Mouse (Mus musculus) heart, postnatal 10 days (tissue): Measurements from ENCODE around the gene Lce1i. TPM values are rescaled to one million over a fixed set of nuclear protein-coding genes. Genes with fewer than 3 reads are reported as not detected.
"Not testable (repeated sequence)": the region's sequence is repeated elsewhere in the genome, so short reads cannot be mapped to it uniquely, and the experiment has no call there.

ENCODE experiments used
- DNase-seq, 2 experiments: peaks; one replicate each; pipeline ENCODE4 v3.0.0; 2021
- intact Hi-C: fragments of 180-260 bp; cut with DNase I; formaldehyde crosslinking; loops from one replicate; pipeline ENCODE4 v1.15.1; 2025
- total RNA-seq, 2 experiments: library from RNA; stranded (reverse); gene quantifications; 2 replicates each; pipeline ENCODE4 v1.2.3; 2021

Gene Lce1i
- total RNA-seq, result not detected

DNA sequence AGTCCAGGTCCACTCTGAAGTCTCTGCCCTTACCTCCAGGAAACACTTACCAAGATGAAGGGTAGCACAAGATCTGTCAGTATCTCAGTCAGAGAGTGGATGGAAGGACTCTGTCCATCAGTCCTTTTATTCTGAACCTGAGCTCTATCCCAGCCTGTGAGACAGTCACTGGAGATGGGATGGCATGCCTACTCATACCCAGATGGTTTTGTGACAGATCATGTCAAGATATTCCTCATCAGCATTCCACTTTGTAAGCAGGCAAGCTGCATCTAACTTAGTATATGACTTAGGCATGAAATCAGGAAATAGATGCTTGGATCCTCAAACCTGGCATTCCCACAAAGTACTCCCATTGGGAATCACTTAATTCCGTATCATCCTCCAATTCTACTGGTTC lies at the start of gene Lce1i:
Lce1i (minus strand) TSS at position 101 of the 400 bp plus-strand sequence.
- no peak for DNase-seq
- intact Hi-C loops, result no loop called here

DNA sequence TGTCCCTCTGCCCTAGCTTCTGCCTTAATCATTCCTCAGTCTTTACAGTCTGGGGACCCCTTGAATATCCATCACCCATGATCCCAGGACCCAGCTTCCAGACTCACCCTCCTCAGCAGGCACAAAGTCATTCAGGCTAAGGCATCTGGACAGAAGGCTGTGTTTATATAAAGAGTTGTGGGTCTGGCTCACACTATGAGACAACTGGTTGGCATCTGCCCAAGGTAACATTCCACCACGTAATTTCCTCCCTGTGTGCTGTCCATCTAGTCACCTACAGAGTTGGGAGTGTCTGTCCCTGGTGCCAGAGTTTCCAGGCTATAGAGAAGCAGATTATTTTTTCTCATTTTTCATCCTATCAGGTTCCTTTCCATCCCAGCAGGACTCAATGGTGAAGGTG lies 48.4 kb upstream of the Lce1i start, which contains the start of gene Kprp:
Kprp (minus strand) TSS at position 140 of the 400 bp plus-strand sequence.
- DNase-seq, result no peak
- intact Hi-C loops, result no loop called here

DNA sequence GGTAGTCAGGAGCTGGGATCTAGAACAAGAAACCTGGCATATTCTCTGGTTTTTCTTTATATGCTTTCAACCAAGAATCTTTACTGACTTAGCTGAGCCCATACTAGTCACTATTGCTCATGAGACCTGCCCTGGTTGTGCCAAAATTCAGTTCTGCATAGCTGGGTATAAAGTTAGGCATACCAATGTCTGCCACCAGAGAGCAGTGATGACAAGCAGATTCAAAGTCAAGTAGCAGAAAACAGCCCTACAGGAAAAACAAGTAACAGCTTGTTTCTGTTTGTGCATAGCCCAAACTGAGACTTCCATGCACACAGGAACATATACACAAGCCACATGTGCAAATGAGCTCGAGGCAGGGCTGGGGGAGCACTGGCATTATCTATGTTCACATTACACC lies 47.1 kb upstream of the Lce1i start:
- intact Hi-C loops, result no loop called here
- no peak for DNase-seq

DNA sequence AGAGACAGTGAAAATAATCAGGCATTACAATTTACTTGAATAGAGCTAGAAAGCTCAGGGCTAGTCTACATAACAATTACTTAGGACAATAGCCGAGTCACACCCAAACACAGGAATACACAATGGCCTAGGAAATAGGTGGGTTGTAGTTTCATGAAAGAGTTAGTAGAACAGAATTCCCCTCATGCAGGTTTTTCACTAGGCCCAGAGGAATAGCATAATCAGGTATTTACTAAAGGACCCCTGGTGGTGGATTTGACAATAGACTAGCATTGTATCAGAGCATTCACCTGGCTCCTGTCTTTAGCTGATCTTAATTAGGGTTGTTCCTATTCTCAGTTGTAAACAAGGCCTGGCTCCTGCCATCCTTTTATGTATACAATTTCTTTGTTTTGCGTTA lies 37.3 kb upstream of the Lce1i start:
- intact Hi-C loops, DNase-seq: not testable (repeated sequence)

DNA sequence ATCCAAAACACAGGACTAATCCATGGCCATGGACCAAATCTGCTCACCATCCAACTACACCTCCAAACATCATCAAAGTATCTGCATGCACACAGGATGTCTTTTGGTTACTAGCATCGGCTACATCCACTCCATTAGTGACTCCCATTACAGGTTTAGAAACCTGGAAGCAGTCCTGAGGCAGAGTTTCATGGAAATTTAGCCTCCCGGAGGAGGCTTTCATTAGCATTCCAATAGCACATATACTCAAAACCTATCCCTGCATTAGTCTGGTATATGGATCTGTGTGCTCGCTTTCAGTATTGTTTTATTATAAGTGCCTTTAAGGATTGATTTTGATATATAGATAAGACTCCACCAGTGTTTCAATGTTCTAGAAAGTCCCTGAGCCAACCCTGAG lies 36.9 kb upstream of the Lce1i start:
- no peak for DNase-seq
- intact Hi-C loops, result no loop called here

DNA sequence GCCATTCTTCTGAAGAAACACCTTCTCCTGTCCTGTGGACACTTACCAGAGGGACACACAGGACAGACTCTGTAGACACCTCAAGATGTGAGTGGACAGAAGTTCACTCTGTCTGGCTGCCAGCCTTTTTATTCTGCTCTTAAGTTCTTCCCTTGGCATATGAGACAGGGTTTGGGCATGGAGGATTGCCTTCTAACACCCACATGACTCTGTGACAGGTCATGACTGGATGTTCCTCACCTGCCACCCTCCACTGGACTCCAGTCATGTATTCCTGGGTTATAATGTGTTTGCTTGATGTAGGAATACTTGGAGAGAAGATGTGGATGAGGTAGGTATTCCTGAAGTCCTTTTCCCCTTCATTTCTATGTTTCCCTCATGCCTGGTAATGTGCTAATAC lies 29.1 kb upstream of the Lce1i start, which contains the start of gene Lce1k:
Lce1k (minus strand) TSS at position 101 of the 400 bp plus-strand sequence.
- no peak for DNase-seq
- intact Hi-C loops, result no loop called here

DNA sequence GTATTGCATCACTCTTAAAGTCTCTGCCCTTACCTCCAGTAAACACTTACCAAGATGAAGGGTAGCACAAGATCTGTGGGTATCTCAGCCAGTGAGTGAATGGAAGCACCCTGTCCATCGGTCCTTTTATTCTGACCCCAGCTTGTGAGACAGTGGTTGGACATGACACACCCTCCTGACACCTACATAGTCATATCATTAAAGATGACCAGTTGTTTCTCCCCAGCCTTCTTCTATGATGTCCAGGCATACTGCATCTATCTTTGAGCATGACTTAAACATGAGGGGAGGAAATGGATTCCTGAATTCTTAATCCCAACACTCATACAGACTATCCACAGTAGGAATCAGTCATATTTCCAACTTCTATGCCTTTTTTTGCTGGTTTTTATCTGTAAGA lies 11.7 kb upstream of the Lce1i start, which contains the start of gene Lce1j:
Lce1j (minus strand) TSS at position 101 of the 400 bp plus-strand sequence.
- intact Hi-C loops, result no loop called here
- no peak for DNase-seq

DNA sequence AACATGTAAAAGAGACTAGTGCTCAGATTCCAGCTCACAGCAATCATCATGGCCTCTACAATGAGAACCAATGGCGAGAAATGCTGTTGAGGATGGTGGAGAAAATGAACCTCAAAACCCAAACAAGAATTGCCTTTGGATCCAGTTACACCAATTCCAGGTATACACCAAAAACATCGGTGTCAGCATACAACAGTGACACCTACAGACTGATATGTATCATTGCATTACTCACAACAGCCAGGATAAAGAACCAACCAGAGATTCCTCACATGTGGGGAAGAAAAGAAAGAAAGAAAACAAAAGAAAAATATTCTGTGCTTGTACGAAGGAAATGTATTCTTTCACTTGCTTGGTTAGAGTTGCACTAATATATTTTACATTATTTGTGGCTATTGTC lies 7.1 kb downstream of the Lce1i start:
- intact Hi-C loops, result loop anchor here (2.0 kb wide), 1 partner anchor 621 kb away; no protein-coding TSS in a partner anchor
- no peak for DNase-seq

DNA sequence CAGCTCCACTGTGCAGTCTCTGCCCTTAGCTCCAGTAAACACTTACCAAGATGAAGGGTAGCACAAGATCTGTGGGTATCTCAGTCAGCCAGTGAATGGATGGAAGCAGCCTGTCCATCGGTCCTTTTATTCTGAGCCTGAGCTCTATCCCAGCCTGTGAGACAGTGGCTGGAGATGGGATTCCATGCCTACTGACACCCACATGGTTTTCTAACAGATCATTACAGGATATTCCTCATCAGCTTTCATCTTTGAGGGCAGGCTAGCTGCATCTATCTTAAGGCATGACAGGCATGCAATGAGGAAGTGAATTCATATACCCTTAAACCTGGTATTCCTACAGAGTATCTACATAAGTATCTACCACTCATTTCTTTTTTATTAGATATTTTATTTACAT lies 13.7 kb downstream of the Lce1i start, which contains the start of gene Lce1h:
Lce1h (minus strand) TSS at position 101 of the 400 bp plus-strand sequence.
- DNase-seq, result no peak
- intact Hi-C loops, result no loop called here

DNA sequence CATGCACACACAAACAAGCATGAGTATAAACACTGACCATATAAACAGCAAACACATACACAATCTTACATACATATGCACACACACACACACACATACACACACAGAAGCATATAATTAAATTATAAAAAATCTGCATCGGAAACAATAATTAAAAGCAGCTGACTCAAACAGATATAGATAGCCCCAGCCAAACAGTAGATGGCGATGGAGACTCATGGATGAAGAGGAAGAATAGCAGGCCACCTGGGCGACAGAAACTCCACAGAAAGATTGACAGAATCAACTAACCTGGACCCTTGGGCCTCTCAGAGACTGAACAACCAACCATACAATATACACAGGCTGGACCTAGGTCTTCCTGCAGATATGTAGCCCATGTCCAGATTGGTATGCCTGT lies 25.5 kb downstream of the Lce1i start:
- intact Hi-C loops, result no loop called here

DNA sequence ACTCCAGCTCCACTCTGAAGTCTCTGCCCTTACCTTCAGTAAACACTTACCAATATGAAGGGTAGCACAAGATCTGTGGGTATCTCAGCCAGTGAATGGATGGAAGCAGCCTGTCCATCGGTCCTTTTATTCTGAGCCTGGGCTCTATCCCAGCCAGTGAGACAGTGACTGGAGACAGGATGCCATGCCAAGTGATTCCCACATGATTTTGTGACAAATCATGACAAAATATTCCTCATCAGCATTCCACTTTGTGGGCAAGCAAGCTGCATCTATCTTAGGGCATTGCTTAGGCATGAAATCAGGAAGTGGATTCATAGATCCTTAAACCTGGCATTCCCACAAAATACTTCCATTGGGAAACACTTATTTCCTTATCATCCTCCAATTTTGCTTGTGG lies 26.5 kb downstream of the Lce1i start, which contains the start of gene Lce1g:
Lce1g (minus strand) TSS at position 101 of the 400 bp plus-strand sequence.
- DNase-seq, result no peak
- intact Hi-C loops, result no loop called here

More for the DNA sequence above, 25.5 kb downstream of the Lce1i start:
- no peak for DNase-seq

DNA sequence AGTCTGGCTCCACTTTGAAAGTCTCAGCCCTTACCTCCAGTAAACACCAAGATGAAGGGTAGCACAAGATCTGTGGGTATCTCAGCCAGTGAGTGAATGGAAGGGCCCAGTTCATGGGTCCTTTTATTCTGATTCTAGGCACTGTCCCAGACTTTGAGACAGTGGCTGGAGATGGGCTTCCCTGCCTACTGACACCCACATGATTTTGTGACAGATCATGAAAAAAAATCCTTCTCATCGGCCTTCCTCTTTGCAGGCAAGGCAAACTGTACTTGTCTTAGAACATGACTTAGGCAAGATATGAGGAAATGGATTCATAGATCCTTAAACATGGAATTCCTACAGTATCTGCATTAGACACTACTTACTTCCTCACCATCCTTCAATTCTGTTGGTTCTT lies 39.7 kb downstream of the Lce1i start, which contains the start of gene Gm38119:
Gm38119 (minus strand) TSS at position 101 of the 400 bp plus-strand sequence.
- intact Hi-C loops, result no loop called here
- no peak for DNase-seq

Other genes starting within 250 kb of the Lce1i start
- not detected for gene 2310046K23Rik, start 244.4 kb downstream of the Lce1i start, total RNA-seq
- not detected for gene Ivl, start 205.2 kb downstream of the Lce1i start, total RNA-seq
- gene Smcp, start 189.9 kb downstream of the Lce1i start, total RNA-seq, result not detected
- gene 2210017I01Rik, start 171.4 kb downstream of the Lce1i start, total RNA-seq, result not detected
- gene Lce6a, start 157.2 kb downstream of the Lce1i start, total RNA-seq, result not detected
- gene Lce1a1, start 130.6 kb downstream of the Lce1i start, total RNA-seq, result not detected
- not detected for gene Lce1b, start 122.0 kb downstream of the Lce1i start, total RNA-seq
- gene Lce1a2, start 108.6 kb downstream of the Lce1i start, total RNA-seq, result not detected
- not detected for gene Lce1c, start 99.7 kb downstream of the Lce1i start, total RNA-seq
- gene Lce1d, start 91.7 kb downstream of the Lce1i start, total RNA-seq, result not detected
- gene Lce1e, start 69.8 kb downstream of the Lce1i start, total RNA-seq, result not detected
- not detected for gene Lce1f, start 58.5 kb downstream of the Lce1i start, total RNA-seq
- not detected for gene Gm38119, start 39.8 kb downstream of the Lce1i start, total RNA-seq
- gene Lce1g, start 26.6 kb downstream of the Lce1i start, total RNA-seq, result not detected
- gene Lce1h, start 13.8 kb downstream of the Lce1i start, total RNA-seq, result not detected
- gene Lce1j, start 11.6 kb upstream of the Lce1i start, total RNA-seq, result not detected
- gene Lce1k, start 29.0 kb upstream of the Lce1i start, total RNA-seq, result not detected
- gene Kprp, start 48.3 kb upstream of the Lce1i start, total RNA-seq, result not detected
- gene Lce1l, start 72.4 kb upstream of the Lce1i start, total RNA-seq, result not detected
- not detected for gene 2310050C09Rik, start 91.3 kb upstream of the Lce1i start, total RNA-seq
- gene Lce3a, start 147.3 kb upstream of the Lce1i start, total RNA-seq, result not detected
- not detected for gene Lce3b, start 154.1 kb upstream of the Lce1i start, total RNA-seq
- not detected for gene Lce3c, start 165.6 kb upstream of the Lce1i start, total RNA-seq
- not detected for gene Lce3d, start 178.5 kb upstream of the Lce1i start, total RNA-seq
- not detected for gene Lce3e, start 188.2 kb upstream of the Lce1i start, total RNA-seq
- gene Lce3f, start 213.3 kb upstream of the Lce1i start, total RNA-seq, result not detected
- gene Crct1, start 236.8 kb upstream of the Lce1i start, total RNA-seq, result not detected
- not detected for gene Lce1m, start 240.2 kb upstream of the Lce1i start, total RNA-seq